Mouse (Mus musculus) megakaryocyte-erythroid progenitor cell, adult 5-6 weeks (primary cell): ENCODE data around the gene Atp10b. TPM values are rescaled to one million over a fixed set of nuclear protein-coding genes. Genes with fewer than 3 reads are reported as not detected.
"Not testable (repeated sequence)": the region's sequence is repeated elsewhere in the genome, so short reads cannot be mapped to it uniquely, and the experiment has no call there.

Source experiments
- ATAC-seq: replicated peaks from 2 replicates; pipeline ENCODE4 v1.8.0; 2016; ENCODE audit warnings: mild to moderate bottlenecking, inconsistent platforms; ENCODE audit not compliant: severe bottlenecking, poor library complexity, low FRiP score, low TSS enrichment
- total RNA-seq, 2 experiments: library from RNA; stranded (forward) in 1 of 2; stranded (reverse) in 1 of 2; fragments of 200-1000, 215-1000 nt in 1 of 2; fragments of >200 nt in 1 of 2; fragmentation: Nextera tagmentation in 1 of 2; gene quantifications; 2 replicates each; pipeline ENCODE4 v1.2.3; 2014 to 2017

Gene Atp10b
- total RNA-seq (2014; fragmentation: Nextera tagmentation), result not detected in 2 replicates
- total RNA-seq (2017), result not detected in 2 replicates

GRCm38 (mm10) chr11:43149577-43149976 lies at the start of gene Atp10b:
TSS of gene Atp10b (plus strand) at chr11:43149877.
- ATAC-seq, result no peak

GRCm38 (mm10) chr11:43101357-43101756 lies 48.3 kb upstream of the Atp10b start:
- no peak for ATAC-seq

GRCm38 (mm10) chr11:43125908-43126477 lies 23.7 kb upstream of the Atp10b start:
- ATAC-seq, result no peak

GRCm38 (mm10) chr11:43126573-43126972 lies 23.1 kb upstream of the Atp10b start:
- ATAC-seq, result not testable (repeated sequence)

GRCm38 (mm10) chr11:43141296-43141695 lies 8.4 kb upstream of the Atp10b start:
- ATAC-seq, result no peak

- no peak for ATAC-seq
Observed at GRCm38 (mm10) chr11:43142811-43143210, 6.9 kb upstream of the Atp10b start.

GRCm38 (mm10) chr11:43144178-43144577 lies 5.5 kb upstream of the Atp10b start:
- ATAC-seq, result no peak

GRCm38 (mm10) chr11:43144882-43145281 lies 4.8 kb upstream of the Atp10b start:
- not testable (repeated sequence) for ATAC-seq

GRCm38 (mm10) chr11:43147380-43147779 lies 2.3 kb upstream of the Atp10b start:
- ATAC-seq, result no peak

- ATAC-seq, result no peak
Observed at GRCm38 (mm10) chr11:43148341-43148740, 1.3 kb upstream of the Atp10b start.

- no peak for ATAC-seq
Observed at GRCm38 (mm10) chr11:43155004-43155403, 5.3 kb downstream of the Atp10b start.

- no peak for ATAC-seq
Observed at GRCm38 (mm10) chr11:43155417-43155816, 5.7 kb downstream of the Atp10b start.

GRCm38 (mm10) chr11:43158814-43159213 lies 9.1 kb downstream of the Atp10b start:
- ATAC-seq, result no peak

- ATAC-seq, result no peak
Observed at GRCm38 (mm10) chr11:43160188-43160942, 10.7 kb downstream of the Atp10b start.

GRCm38 (mm10) chr11:43170601-43171000 lies 20.9 kb downstream of the Atp10b start:
- no peak for ATAC-seq

- ATAC-seq, result no peak
Observed at GRCm38 (mm10) chr11:43174359-43175116, 24.9 kb downstream of the Atp10b start.

- ATAC-seq, result no peak
Observed at GRCm38 (mm10) chr11:43182401-43182800, 32.7 kb downstream of the Atp10b start.

GRCm38 (mm10) chr11:43182816-43183215 lies 33.1 kb downstream of the Atp10b start:
- ATAC-seq, result no peak

- ATAC-seq, result no peak
Observed at GRCm38 (mm10) chr11:43183457-43183856, 33.8 kb downstream of the Atp10b start.

- no peak for ATAC-seq
Observed at GRCm38 (mm10) chr11:43186291-43186690, 36.6 kb downstream of the Atp10b start.
